Mouse (Mus musculus) gonadal fat pad, adult 2 months (tissue): ENCODE data around the gene Ano1. TPM values are rescaled to one million over a fixed set of nuclear protein-coding genes. Genes with fewer than 3 reads are reported as not detected.

Source experiments
- DNase-seq: peaks from one replicate; pipeline ENCODE4 v3.0.0-alpha.2; 2012; ENCODE audit warnings: low read depth
- polyA plus RNA-seq: library from polyadenylated mRNA; depleted of rRNA; stranded (reverse); fragments of >200 nt; gene quantifications from 2 replicates; pipeline ENCODE4 v1.2.3, GENCODE M21; 2012

Ano1 gene
- polyA plus RNA-seq, 1 experiment = 115 TPM

GRCm38 (mm10) chr7:144696764-144697704, 54.7 kb downstream of the Ano1 start:
- DNase-seq = peak; percentile 90

- no peak for DNase-seq
Measured at GRCm38 (mm10) chr7:144689855-144690254, 61.9 kb downstream of the Ano1 start.

DNA sequence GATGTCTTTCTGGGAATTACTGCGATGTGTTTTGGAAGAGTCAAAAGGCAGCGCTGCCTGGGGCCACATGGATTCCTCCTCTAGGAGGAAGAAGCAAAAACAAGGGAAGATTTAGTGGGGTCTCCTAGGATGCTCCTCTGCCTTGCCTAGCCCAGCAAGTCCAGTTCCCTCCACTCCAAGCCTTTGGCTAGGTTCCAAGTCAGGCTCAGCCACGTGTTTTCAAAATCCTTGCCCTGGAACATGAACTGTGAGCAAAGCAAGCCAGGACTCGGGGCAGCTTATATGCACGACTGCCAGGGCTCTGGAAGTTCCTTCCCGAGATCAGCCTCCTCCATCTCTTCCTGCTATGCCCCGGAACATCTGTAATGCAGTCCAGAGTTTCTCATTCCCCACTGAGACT, 62.6 kb downstream of the Ano1 start:
- DNase-seq = no peak

- DNase-seq = no peak
Measured at GRCm38 (mm10) chr7:144687663-144688381, 64.0 kb downstream of the Ano1 start.

DNA sequence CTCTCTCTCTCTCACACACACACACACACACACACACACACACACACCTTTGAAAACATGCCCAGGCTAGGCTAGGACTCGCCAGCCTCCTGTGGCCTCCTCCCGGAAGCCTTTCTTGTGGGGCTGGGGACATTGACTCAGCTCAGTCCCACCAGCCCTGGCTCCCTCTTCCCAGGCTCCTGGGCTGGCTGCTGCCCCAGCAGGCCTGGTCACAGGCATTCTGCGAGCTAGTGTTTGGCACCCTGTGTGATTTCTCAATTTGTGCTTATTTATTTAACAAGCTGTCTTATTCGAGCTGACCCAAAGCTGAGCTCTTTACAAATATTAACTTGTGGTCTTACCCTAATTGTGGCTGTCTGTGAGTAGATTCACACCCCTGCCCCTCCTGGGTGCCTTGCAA, 66.8 kb downstream of the Ano1 start:
- DNase-seq = no peak

DNA sequence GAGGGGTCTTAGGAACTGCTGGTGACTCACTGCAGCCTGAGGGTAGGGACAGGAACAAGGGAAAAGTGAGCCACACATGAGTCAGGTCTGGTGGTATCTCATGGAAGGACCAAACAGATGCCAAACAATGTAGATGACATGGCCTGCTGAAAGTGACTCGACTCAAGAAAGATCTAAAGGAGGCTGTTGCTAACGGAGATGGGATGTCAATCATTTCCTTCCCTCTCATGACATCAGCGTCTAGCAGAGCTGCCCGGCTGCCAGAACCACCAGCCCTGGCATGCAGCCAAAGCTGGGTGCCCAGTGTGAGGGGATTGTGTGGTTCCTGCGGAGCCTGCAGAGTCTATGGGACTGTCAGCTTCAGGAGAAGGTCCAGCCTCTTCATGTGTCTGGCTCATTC, 67.3 kb downstream of the Ano1 start:
- DNase-seq = no peak

DNA sequence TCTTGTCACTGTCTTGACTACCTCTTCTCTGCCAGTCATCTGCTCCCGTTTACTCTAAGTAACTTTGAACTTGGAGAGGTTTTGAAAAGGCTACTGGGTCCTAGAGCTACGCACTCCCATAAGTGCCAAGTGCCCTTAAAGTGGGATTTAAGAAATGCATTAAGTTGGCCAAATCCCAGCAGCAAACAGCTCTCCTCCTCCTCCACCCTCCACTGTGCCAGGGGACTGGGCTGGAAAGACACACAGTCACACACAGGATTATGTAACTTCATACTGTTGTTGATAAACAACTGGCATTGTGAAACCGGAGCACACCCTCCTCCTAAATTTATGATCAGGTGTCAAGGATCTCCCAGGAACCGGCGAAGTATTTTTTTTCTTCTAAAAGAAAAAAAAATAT, 71.7 kb downstream of the Ano1 start:
- DNase-seq = no peak

DNA sequence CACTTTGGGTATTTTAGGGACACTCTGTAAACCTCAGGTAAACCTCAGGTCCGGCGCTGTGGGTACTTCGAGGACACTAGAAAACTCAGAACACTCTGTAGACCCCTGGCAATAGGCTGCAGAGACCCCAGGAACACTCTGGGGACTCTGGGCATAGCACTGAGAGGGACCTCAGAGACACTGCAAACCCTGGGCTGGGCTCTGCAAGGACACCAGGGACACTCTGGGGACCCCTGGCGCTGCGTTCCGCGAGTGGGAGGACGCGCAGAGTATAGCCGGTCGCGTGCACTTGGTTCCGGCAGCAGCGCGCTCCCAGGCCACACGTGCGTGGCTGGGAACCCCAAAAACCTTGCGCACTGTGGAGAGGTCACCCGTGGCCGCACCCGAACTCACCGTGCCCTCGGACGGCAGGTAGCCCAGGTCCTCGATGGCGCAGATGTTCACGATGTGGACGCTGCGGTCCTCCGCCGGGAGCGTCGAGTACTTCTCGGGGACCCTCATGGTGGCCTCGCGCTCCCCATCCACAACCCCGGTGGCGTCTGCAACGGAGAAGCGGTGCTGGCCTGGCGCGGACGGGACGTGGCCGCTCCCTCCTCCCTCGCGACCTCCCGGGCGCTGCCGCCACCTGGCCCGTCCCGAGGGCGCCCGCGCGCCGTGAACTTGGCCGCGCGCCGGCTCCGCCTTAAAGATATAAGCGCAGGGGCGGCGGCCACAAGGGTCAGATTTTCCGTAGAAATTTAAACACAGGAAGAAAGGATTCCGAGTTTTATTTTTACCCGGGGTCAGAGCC, 73.3 kb downstream of the Ano1 start:
- no peak for DNase-seq

- no peak for DNase-seq
Measured at GRCm38 (mm10) chr7:144677341-144678086, 74.3 kb downstream of the Ano1 start.

DNA sequence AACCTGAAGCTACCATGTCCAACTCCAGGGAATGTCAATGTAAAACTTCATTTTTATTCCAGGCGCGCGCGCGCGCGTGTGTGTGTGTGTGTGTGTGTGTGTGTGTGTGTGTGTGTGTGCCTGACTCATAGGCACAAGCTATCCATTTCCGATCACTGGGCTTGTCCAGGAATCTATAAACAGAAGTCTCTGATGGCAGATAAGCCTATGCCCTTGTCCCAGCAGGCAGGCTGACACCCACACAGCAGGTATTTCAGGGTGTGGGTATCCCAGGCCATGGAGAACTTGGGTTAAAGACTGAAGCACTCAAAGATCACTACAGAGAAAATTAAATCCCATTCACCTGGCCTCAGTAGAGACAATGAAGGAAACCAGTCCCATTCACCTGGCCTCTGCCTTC, 76.1 kb downstream of the Ano1 start:
- DNase-seq = no peak

- DNase-seq = no peak
Measured at GRCm38 (mm10) chr7:144669895-144670294, 81.9 kb downstream of the Ano1 start.

DNA sequence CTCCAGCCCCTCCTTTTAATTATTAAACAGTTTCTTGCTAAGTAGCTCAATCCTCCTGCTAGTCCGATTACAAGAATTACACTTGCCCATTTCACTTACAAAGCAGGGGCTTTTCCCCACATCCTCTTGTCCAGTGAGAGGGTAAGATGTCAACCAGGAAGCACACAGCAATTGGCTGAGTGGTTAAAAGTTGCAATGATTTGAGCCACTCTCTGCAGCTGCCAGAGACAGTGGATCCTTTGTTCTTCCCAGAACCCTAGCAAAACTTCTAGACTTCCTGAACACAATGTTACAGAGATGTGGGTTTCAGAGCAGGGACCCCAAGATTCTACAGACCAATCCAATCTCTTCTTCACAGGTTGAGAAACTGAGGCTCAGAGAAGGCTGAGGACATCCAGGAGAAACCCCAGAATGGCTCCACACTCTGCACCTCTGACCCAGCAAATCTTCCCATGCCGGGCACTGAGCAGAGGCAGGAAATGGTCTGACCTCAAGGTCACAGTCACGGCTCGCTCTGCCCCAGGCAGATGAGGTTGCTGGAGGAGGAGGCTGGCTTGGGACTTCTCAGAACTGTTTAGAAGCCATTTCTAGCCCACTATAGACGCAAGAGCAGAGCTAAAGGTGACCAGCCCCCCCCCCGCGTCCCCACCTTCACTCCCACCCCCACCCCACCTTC, 83.0 kb downstream of the Ano1 start:
- DNase-seq = no peak

GRCm38 (mm10) chr7:144667091-144667490, 84.7 kb downstream of the Ano1 start:
- no peak for DNase-seq

DNA sequence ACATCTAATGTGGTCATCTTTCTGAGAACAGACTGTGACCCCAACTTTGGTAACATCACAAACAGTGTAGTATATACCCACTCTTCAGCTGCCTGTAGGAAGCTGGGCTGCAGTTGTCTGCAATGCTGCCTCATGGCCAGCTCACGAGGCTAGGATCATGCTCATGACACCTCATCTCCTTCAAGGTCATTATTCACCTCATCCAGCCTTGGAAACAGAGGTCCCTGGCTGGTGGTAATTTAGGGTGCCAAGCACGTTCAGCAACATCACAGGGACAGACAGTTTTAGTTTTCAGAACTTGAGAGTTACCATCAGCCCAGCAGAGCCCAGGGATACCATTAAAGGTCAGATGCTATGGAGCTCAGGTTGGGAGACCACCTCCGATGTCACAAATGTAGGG, 86.2 kb downstream of the Ano1 start:
- no peak for DNase-seq

GRCm38 (mm10) chr7:144663566-144663965, 88.2 kb downstream of the Ano1 start:
- no peak for DNase-seq

GRCm38 (mm10) chr7:144656261-144656967, 95.4 kb downstream of the Ano1 start:
- no peak for DNase-seq

GRCm38 (mm10) chr7:144653681-144654425, 97.9 kb downstream of the Ano1 start:
- peak; percentile 44 for DNase-seq

- no peak for DNase-seq
Measured at GRCm38 (mm10) chr7:144647547-144647946, 104.2 kb downstream of the Ano1 start.

GRCm38 (mm10) chr7:144640817-144641216, 111.0 kb downstream of the Ano1 start:
- no peak for DNase-seq
